Mouse (Mus musculus) forelimb bud, embryonic 11.5 days (tissue): Measurements from ENCODE around the gene Med15.
"Not testable (repeated sequence)": the region's sequence is repeated elsewhere in the genome, so short reads cannot be mapped to it uniquely, and the experiment has no call there.

Source experiments
- DNase-seq: peaks from one replicate; pipeline ENCODE4 v3.0.0-alpha.2; 2012; ENCODE audit warnings: low read depth, low spot score

The Med15 gene

DNA sequence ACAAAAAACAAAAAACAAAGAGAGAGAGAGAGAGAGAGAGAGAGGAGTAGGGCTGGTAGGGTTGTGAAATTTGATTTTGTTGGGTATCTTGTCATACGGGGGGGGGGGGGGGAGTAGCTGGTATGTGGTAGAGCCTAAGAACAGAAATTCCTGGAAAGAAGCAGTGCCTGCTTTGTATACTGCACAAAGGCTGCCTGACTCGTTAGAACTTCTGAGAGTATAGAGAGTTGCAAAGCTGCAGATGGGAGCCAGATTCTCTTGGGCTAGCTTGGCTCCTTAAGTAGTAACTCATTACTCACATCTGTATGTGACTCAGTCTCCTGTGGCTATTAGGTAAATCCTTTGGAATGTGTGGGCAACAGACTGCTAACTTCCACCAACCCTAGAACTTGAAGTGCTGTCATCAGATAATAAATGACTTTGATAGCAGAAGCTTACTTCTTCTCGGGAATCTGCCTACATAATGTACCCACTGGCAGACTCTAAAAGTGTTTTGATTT lies at the start of gene Med15:
Gene Med15, minus strand, starts transcription at position 51 of the 500 bp plus-strand sequence.
- peak; percentile 39 for DNase-seq

DNA sequence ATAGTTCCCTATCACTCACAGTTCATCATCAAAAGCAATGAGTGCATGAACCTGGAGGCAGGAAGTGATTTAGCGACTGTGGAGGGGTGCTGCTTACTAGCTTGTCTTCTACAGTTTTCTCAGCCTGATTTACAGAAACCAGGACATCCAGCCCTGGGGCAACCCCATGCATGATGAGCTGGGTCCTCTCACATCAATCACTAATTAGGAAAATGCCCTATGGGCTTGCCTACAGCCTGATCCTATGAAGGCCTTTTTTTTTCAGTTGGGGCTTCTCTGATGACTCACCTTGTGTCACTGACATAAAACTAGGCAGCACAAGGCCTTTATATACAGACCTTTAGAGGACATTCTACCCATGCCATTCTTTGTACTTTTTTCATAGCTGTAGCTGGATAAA lies 47.0 kb upstream of the Med15 start:
- DNase-seq = no peak

DNA sequence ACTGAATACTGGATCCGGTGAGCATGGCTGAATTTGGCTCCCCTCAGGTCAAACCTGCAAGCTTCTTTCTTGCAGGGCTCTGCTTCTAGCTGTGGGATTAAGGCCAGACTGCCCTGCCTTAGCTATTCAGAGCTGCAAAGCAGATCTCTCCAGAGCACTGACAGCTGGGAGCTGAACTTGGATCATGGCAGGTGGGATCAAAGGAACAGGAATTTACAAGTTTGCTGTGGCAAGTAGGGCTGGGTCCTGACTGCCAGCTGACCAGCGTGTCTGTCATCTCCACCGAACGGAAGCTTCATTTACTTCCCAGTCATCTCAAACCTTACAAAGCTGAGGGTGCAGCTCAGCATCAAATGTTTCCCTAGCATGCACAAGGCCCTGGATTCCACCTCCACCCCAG lies 45.5 kb upstream of the Med15 start:
- DNase-seq = no peak

DNA sequence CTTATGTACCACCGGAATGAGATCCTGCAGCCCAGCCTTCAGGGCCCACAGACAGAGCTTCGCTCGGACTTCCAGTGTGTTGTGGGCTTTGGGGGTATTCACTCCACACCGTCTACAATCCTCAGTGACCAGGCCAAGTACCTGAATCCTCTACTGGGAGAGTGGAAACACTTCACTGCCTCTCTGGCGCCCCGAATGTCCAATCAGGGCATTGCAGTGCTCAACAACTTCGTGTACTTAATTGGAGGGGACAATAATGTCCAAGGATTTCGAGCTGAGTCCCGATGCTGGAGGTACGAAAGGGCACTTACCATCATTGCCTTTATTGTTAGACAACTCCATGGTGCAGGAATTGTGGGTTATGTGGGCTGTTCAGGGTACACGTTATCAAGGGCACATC lies 44.1 kb upstream of the Med15 start:
- DNase-seq = no peak

DNA sequence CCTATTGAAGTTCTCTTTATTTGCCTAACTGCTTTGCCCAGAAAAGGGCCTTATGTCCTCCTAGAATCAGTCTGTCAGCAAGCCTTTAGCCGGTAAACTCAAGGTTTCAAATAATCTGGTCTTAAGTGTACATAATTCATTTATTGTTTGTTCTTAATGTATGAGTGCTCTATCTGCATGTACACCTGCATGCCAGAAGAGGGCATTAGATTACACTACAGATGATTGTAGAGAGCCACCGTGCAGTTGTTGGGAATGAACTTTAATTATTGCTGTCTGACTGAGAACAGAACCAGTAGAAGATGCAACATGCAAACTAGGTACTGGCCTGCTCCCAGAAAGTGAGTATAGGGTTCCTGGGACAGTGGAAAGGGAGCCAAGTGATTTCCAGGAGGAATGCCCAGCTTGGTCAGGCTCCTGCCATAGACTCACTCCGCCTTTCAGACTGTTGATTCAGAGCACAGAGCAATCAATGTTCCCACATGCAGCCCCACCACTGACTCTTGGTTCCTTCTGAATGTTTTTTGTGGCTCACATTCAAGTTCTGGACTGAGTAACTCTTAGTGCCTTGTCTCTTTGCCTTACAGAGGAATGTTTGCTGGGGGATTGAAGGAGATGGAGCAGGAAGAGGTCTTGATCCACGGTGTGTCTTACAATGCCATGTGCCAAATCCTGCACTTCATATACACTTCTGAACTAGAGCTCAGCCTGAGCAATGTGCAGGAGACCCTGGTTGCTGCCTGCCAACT lies 38.6 kb upstream of the Med15 start:
- no peak for DNase-seq

DNA sequence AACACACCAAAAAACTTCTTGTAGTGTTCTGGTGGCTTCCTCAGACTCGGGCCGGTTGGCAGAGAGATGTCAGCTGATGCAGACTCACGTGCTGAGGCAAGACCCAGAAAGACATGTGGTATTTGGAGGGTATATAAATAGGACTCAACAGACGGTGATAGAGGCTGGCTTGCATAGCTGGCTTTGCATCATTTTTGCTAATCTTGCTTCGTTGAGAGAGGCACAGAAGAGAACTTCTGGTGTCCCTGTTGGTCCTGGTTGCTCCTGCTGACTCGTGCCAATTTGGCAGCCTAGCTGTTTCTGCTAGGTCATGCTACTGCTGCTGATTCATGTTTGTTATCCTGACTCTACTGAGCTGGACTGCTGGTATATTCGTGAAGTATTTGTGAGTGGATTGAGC lies 36.1 kb upstream of the Med15 start:
- DNase-seq = no peak

DNA sequence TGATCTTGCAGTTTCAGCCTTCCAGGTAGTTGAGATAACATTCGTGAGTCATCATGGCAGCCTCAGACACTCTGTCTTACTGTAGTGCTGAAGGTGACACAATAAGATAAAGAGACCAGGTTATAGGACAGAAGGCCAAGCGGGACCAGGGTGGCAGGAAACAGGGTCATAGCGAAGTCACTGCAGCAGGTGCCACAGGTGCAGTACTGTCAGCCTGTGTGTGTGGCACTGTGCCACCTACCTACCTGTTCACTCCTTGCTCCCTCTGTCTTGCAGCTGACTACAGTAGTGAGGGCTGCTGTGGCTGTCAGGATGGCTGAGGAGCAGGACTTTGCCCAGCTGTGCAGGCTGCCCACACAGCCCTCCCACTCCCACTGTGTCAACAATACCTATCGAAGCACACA lies 31.4 kb upstream of the Med15 start:
- DNase-seq = no peak

DNA sequence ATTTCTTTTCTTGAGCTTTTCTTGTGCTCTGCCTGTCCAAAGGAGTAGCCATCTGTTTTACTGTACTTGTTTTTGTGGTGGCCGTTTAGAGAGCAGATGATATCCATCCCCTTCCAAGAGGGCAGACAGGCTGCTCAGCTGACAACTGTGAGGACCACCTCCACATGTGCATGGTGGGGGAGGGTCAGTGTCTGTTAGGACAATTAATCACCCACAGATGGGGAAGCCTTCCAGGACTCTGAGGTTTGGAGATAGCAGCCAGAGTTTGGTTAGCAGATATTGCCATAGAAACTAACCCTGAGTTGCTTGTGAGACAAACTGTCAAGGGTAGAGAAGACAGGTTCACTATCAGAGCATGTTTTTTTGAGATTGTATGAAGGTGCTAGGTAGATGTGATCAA lies 28.4 kb upstream of the Med15 start:
- DNase-seq = no peak

DNA sequence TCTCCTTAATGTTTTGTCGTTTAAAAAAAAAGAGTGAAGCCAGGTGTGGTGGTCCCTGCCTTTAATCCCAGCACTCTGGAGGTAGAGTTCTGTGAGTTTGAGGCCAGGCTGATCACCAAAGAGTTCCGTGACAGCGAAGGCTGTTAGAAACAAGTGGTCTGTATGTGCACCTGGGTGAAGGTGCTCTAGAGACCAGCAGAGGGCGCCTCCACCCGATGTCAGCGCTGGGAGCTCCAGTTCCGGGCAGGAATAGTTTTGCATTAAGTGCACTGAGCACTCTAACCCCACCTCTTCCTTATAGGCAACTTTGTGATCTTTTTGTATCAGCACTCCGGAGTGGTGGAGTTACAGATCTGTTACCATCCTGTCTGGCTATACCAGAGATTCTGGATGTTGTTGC lies 28.0 kb upstream of the Med15 start:
- peak; percentile 51 for DNase-seq

DNA sequence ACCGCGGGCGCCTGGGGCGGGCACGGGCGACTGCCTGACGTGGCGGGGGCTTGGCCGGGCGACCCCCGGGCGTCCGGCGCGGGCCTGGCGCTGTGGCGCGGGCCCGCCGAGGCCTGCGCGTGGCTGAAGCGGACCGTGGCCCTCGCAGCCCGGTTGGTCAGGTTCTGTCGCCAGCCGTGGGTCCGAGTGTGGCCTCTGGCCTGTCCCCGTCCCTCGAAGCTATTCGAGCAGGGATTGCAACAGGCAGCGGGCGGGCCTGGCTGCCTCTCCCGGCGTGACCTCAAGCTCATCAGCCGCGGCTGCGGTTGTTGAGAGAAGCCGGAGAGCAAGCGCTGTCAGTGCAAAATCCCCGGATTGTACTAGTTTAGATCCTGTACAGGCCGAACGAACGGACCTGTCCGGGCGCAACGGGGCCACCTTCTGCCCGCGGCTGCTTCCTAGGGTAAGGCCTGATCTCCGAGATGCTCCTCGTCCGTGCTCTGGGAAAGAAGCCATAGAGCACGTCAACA lies 27.2 kb upstream of the Med15 start:
- no peak for DNase-seq

DNA sequence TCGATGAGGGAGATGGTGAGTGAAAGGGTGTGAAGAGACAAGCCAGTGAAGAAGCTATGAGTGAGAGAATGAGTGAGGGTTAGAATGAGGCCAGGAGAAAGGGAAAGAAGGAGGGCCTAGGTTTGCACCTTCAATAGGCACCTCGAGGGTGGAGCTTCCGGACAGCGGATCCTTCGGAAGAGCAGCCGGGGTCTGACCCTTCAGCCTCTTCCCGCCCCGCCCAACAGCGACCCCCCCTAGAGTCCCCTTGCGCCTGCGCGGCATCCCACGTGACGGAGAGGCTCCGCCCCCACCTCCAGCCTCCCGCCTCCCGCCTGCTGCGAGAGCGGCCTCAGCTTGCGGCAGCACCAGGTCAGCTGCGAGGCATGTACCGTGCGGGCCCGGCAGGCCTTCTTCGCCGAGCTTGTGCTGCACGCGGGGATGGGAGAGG lies 26.7 kb upstream of the Med15 start, which contains the start of gene Klhl22:
Gene Klhl22, plus strand, starts transcription at position 275 of the 430 bp plus-strand sequence.
- peak; percentile 84 for DNase-seq

DNA sequence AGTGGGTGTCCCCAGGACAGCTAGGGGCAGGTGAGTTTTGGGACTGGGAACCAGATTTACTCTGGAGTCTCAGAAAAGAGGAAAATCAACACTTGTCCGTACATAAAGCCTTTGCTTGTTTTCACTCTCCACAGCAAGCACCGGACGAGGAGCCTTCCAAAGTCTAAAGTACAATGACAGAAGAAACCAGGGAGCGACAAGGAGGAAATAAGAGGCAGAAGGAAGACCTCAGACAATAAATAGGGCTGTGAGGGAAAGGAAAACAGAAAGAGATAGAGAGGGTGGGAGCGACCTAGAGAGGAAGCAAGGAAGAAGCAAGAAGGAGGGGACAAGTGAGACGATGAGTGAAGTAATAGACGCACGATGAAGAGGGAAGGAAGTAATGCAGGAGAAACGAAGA lies 26.2 kb upstream of the Med15 start:
- no peak for DNase-seq

DNA sequence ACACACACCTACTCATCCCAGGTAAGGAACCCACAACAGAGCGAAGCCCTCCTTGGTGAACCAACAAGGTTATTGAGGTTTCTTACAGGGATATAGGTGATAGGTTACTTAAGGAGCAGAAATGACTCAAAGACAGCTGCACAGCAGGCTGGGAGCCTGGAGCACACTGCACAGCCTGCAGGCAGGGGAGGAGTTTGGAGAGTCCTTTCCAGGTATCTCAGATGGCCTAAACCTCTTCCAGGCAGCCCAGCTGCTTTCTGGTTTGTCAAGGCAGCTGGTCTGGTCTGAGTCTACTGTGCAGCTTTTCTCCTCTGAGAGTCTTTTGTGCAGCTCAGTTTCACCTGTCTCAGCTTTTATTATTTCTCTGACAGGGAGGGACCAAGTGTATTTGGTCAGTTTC lies 25.1 kb upstream of the Med15 start:
- DNase-seq = no peak

DNA sequence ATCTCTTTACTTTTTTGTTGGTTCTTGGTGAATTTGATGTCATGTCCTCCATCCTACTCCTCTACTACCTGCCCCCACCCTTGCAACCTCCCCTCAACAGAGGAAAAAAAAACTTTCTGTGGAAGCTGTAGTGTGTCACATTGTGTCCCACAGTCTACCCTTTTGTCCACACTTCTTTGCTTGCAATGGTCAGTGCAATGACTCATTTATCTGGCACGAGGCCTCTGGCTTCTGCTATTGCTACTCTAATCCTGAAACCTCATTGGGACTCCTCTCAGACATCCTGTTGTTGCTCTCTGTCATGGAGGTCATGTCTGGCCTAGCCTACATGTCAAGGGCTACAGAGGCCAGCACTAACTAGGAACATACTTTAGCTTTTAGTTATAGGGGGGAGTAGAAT lies 21.0 kb upstream of the Med15 start:
- DNase-seq = no peak

DNA sequence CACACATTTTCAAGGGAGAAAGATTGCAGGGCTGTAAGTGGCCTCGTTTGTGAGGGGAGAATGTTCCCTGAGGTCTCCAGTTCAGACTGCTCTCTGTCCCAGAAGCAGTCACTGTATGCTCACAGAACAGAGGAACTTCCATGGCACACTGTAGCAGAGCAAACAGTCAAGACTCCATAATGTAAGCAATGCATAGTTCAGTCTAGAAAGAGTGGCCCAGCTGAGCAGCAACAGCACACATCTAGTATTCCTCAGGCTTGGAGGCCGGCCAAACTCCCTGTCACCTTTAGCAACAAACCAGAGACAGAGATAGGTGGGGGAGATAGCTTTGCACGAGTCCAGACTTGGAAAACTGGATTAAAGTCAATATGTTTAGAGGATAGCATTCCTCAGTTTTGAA lies 20.3 kb upstream of the Med15 start:
- DNase-seq = no peak

DNA sequence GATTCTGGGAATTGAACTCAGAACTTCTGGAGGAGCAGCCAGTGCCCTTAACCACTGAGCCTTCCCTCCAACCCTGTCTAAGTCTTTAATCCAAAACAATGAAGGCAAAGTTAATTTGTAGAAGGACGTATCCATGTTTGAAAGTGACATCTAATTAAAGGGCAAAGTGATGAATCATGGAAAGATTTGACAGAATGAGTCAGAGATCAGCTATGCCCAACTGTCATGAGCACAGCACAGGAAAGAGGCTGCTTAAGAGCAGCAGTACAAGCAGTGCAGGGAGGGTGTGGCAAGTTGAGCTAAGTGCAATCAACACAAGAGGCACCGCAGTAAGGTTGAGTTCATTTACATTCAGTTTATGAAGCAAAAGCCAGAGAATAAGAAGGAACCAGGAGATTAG lies 12.4 kb upstream of the Med15 start:
- DNase-seq = no peak

DNA sequence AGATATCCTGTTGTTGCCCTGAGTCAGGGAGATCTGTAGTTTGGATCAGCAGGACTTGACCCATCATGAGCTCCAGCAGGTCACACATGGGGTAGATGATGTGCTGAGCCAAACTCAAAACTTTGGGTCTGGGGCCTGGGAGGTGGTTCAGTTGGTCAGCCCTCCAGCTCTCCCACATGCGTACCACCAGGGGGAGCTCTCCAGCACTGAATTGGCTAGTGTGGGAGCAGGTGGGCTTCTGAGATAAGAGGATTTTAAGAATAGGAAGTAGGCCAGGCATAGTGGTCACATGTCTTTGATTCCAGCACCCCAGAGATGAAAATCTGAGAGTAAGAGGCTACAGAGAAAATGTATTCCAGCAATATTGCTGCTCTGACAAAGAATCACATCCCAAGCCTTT lies 11.8 kb upstream of the Med15 start:
- peak; percentile 60 for DNase-seq

DNA sequence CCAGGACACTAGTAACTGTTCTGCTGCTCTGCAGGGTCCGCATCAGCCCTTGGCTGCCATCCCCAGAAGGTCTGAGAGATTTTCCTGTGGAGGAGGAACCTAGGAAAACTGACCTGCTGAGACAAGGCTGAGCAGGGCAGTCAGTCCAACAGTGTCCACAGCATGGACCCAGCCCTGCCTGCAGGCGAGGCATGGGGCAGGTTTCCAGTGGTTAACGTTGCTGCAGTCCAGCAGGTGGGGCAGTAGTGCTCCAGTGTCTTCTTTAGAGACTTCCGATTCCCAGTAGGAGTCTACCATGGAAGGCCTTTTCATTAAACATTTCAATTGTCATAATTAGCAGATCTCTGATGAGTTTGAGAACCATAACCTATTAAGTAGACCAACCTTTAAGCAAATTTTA lies 10.6 kb upstream of the Med15 start:
- no peak for DNase-seq

DNA sequence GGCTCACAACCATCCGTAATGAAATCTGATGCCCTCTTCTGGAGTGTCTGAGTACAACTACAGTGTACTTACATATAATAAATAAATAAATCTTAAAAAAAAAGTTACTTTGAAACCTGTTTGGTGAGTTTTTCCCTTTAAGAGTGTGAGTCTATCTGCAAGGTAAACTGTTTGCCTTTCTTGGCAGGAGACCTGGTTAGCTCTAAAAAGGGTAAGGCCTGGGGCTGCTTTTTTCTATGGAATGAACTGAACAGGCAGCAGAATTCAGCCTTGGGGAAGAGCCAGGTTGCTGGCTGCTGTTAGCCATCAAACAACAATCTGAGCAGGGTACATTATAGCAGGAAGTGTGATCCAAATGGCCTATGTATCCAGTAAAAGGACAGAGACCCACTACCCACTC lies 10.1 kb upstream of the Med15 start:
- no peak for DNase-seq

DNA sequence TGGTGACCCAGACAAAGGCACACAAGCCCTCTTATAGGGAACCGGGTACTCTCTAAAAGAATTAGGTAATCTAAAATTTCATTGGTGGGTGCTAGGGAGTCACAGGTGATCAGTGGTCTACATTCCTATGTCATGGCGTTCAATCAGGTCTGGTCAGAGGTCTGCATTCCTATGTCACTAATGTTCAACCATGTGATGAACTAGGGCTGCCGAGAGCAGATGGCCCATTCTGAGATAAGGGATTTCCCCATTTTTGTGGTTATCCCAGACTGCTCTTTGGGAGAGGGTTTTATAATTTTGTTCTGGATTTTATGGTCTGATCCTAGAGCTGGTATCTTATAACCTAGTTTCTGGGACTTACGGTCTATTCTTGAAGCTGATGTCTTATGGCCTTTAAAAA lies 7.4 kb upstream of the Med15 start:
- no peak for DNase-seq

DNA sequence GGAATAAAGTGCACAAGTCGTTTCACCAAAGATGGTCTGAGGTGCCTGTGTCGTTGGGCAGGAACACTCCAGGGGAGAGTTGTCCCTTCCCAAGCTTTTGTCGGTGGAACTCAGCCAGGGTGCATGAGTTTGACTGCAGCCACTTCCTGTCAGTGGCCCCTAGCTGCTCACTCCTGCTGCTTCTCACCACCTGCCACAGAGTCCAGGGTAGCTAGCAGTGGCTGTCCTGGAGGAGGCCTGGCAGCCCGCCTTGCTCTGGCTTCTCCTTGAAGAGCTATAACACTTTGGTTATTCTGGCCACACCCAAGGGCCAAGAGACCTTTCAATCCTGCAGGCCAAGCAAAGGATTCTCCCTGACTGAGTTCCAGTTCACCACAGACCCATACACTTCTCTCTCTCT lies 3.5 kb upstream of the Med15 start:
- DNase-seq = no peak

DNA sequence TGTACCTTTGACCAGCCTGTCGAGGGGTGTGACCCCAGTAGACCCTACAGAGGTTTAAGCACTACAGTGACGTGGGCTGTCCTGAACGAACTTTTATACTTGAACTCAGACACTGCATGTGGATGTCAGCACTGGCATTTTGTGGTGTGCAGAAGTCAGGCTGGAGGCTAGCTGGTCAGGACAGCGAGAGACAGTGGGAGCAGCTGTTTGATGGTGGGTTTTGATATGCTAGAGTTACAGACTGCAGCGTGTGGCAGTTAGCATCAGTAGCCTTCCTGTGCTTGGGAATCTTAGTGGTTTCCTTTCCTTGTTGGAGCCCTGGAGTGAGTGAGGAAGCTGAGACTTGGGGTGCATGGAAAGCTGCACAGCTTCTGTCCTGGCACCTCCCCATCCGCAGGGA lies 2.2 kb upstream of the Med15 start:
- not testable (repeated sequence) for DNase-seq

DNA sequence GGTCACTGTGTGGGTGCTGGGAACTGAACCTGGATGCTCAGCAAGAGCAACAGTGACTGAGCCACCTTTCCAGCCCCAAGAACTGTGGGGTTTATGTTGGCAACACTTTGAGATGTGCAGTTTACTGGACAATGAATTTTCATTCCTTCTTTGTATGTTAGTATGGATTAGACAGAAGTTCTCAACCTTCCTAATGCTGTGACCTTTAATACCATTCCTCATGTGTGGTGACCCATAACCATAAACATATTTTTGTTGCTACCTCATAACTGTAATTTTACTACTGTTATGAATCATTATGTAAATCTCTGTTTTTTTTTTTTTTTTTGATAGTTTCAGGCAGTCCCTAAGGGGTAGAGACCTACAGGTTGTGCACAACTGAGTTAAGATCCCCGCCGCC lies 955 bp upstream of the Med15 start:
- no peak for DNase-seq

DNA sequence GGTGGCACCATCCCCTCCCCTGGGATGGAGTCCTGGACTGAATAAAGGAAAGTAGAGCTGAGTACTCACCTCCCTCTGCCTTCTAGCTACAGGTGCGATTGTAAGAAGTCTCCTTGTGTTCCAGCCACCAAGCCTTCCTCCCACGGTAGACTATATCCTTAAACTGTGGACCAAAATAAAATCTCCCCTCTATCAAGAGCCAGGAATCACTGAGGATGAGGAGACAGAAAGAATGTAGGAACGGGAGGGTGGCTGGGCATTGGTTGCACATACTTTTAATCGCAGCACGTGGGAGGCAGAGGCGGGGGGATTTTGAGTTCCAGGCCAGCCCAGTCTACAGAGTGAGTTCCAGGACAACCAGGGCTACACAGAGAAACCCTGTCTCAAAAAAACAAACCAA lies 260 bp downstream of the Med15 start:
- DNase-seq = no peak
